Mouse (Mus musculus) colon, adult 2 months (tissue): ENCODE data around the gene Birc5. TPM values are rescaled to one million over a fixed set of nuclear protein-coding genes. Genes with fewer than 3 reads are reported as not detected.

Source experiments
- polyA plus RNA-seq: library from polyadenylated mRNA; depleted of rRNA; stranded (reverse); fragments of >200 nt; gene quantifications from 2 replicates; pipeline ENCODE4 v1.2.3, GENCODE M21; 2012; rRNA removed

The Birc5 gene
- 9.9 and 12.5 TPM in 2 replicates for polyA plus RNA-seq

GRCm38 (mm10) chr11:117848985-117849671, at the start of gene Birc5:
TSS of gene Birc5 (plus strand) at chr11:117849251.

GRCm38 (mm10) chr11:117809407-117810311, 39.4 kb upstream of the Birc5 start, which contains the start of the genes Gm20708 and Syngr2:
TSS of gene Gm20708 (plus strand) at chr11:117809668.
TSS of gene Syngr2 (plus strand) at chr11:117809668.

GRCm38 (mm10) chr11:117825333-117826101, 23.5 kb upstream of the Birc5 start, which contains the start of the genes Afmid and Tk1:
TSS of gene Afmid (plus strand) at chr11:117825924.
TSS of gene Tk1 (minus strand) at chr11:117826092.

GRCm38 (mm10) chr11:117860601-117861000, 11.6 kb downstream of the Birc5 start, which contains the start of gene Tmem235:
TSS of gene Tmem235 (plus strand) at chr11:117860752.

GRCm38 (mm10) chr11:117872861-117873608, 24.0 kb downstream of the Birc5 start, which contains the start of gene Tha1:
TSS of gene Tha1 (minus strand) at chr11:117873481.

Other genes starting within 250 kb of the Birc5 start
- gene Tnrc6c, start 195.0 kb upstream of the Birc5 start, polyA plus RNA-seq: 16.9 and 17.6 TPM in 2 replicates
- gene Tmc8, start 67.2 kb upstream of the Birc5 start, polyA plus RNA-seq: 28.6 and 35.7 TPM in 2 replicates
- 103 and 111 TPM in 2 replicates for gene Tmc6, start 67.1 kb upstream of the Birc5 start, polyA plus RNA-seq
- 0.28 and 0.38 TPM in 2 replicates for gene 6030468B19Rik, start 51.6 kb upstream of the Birc5 start, polyA plus RNA-seq
- 0.12 TPM in 1 of 2 replicates, not detected in the other for gene Gm20708, start 39.6 kb upstream of the Birc5 start, polyA plus RNA-seq
- gene Syngr2, start 39.6 kb upstream of the Birc5 start, polyA plus RNA-seq: 338 and 560 TPM in 2 replicates
- gene Afmid, start 23.3 kb upstream of the Birc5 start, polyA plus RNA-seq: 12.5 and 14.7 TPM in 2 replicates
- 42.2 and 49.5 TPM in 2 replicates for gene Tk1, start 23.2 kb upstream of the Birc5 start, polyA plus RNA-seq
- gene Tmem235, start 11.5 kb downstream of the Birc5 start, polyA plus RNA-seq: 0.07 TPM in 1 of 2 replicates, not detected in the other
- 31.2 and 33.4 TPM in 2 replicates for gene Tha1, start 24.2 kb downstream of the Birc5 start, polyA plus RNA-seq
- 18.9 and 26.0 TPM in 2 replicates for gene Socs3, start 120.8 kb downstream of the Birc5 start, polyA plus RNA-seq
- 54.5 and 66.6 TPM in 2 replicates for gene Pgs1, start 137.0 kb downstream of the Birc5 start, polyA plus RNA-seq